In genomic region chr11:67897064-67897560, GRCm38 (mm10) we compare ENCODE assay signal across 8 mouse cellular contexts. TPM values are rescaled to one million over a fixed set of nuclear protein-coding genes. Genes with fewer than 3 reads are reported as not detected.
A peak's percentile ranks its signal among the peaks of the same experiment; 100 is the strongest.
DNase-seq lines count a peak whose midpoint lies in the region; ATAC-seq and TF ChIP-seq lines count a peak whose summit lies in the region.

No protein-coding gene starts in this region.

- peak overlapping the region; percentile 45 for H3K4me2 ChIP-seq in heart, embryonic 16.5 days (ENCODE audit: low read depth, low read length)
- H3K4me2 ChIP-seq in lung, embryonic 15.5 days, result no peak overlapping the region

- no peak for TF ChIP-seq POLR2A in ES-Bruce4 (IDR thresholded peaks at IDR 0.05; ENCODE audit: insufficient read depth, low read length)

- H3K27me3 ChIP-seq in ES-Bruce4 (ENCODE audit: control insufficient read depth, insufficient read depth, low read length, poor library complexity, severe bottlenecking), result no peaks in the 10 kb centered on the region
- no peaks in the 10 kb centered on the region for H3K27me3 ChIP-seq in heart, embryonic 16.5 days (ENCODE audit: control insufficient read depth, insufficient read depth, low read length)
- no peaks in the 10 kb centered on the region for H3K27me3 ChIP-seq in lung, embryonic 15.5 days

- DNase-seq in adrenal gland, adult (ENCODE audit: inconsistent age in 2 of 2, low spot score in 1 of 2), result peak; percentile 95 to 98
- peak; percentile 61 for DNase-seq in embryo, embryonic 11 days
- DNase-seq in kidney, postnatal 4 days, result peak; percentile 75 to 77
- peak; percentile 48 for DNase-seq in right cerebral cortex, postnatal 25 days

- peak; percentile 76 for TF ChIP-seq CTCF in ES-Bruce4 (IDR thresholded peaks at IDR 0.05; ENCODE audit: low read depth, low read length)

- no peak for TF ChIP-seq EP300 in ES-Bruce4 (IDR thresholded peaks at IDR 0.05; ENCODE audit: insufficient read depth, low read depth, low read length)

- ATAC-seq in heart, embryonic 16.5 days (replicated peaks; ENCODE audit: extremely low read depth, insufficient read depth, low FRiP score), result peak; percentile 97
- ATAC-seq in lung, embryonic 15.5 days (ENCODE audit: borderline replicate concordance, extremely low read depth, low FRiP score, low TSS enrichment), result peak; percentile 81
- ATAC-seq in activated CD4-positive, CD25-positive, alpha-beta regulatory T cell, adult 4 months, result no peak

- H3K9me3 ChIP-seq in ES-Bruce4 (replicated peaks; ENCODE audit: control insufficient read depth, insufficient read depth, low read length, poor library complexity, severe bottlenecking), result 0 out of 2 replicates have a peak, but pooled peaks cover 2% of the 10 kb centered on the region
- no peaks in the 10 kb centered on the region for H3K9me3 ChIP-seq in heart, embryonic 16.5 days (replicated peaks; ENCODE audit: control insufficient read depth, low read length)
- no peaks in the 10 kb centered on the region for H3K9me3 ChIP-seq in lung, embryonic 15.5 days

- no peak overlapping the region for H3K9ac ChIP-seq in ES-Bruce4 (ENCODE audit: low read depth, poor library complexity, severe bottlenecking)
- H3K9ac ChIP-seq in heart, embryonic 16.5 days (ENCODE audit: low read length), result no peak overlapping the region
- H3K9ac ChIP-seq in lung, embryonic 15.5 days, result no peak overlapping the region

- no peaks in the 10 kb centered on the region for H3K36me3 ChIP-seq in ES-Bruce4 (ENCODE audit: control insufficient read depth, insufficient read depth, low read length, poor library complexity, severe bottlenecking)
- H3K36me3 ChIP-seq in heart, embryonic 16.5 days (ENCODE audit: control insufficient read depth, insufficient read depth), result no peaks in the 10 kb centered on the region
- H3K36me3 ChIP-seq in lung, embryonic 15.5 days, result no peaks in the 10 kb centered on the region

- no peak overlapping the region for H3K4me3 ChIP-seq in ES-Bruce4 (ENCODE audit: low read depth, low read length)
- no peak overlapping the region for H3K4me3 ChIP-seq in heart, embryonic 16.5 days (ENCODE audit: low read length)
- no peak overlapping the region for H3K4me3 ChIP-seq in lung, embryonic 15.5 days

- no peaks in the 10 kb centered on the region for H3K4me1 ChIP-seq in ES-Bruce4 (ENCODE audit: control insufficient read depth, insufficient read depth, low read length)
- H3K4me1 ChIP-seq in heart, embryonic 16.5 days (ENCODE audit: control insufficient read depth, insufficient read depth, low read length), result peaks cover 5% of the 10 kb centered on the region
- no peaks in the 10 kb centered on the region for H3K4me1 ChIP-seq in lung, embryonic 15.5 days

- 28% methylated on average over 8 of the region's 8 CpGs for WGBS in heart, embryonic 16.5 days
- 35% methylated on average over 8 of the region's 8 CpGs for WGBS in lung, embryonic 15.5 days

- H3K27ac ChIP-seq in ES-Bruce4 (ENCODE audit: insufficient read depth, low read length), result no peak overlapping the region
- peak overlapping the region; percentile 81 for H3K27ac ChIP-seq in heart, embryonic 16.5 days (ENCODE audit: low read length)
- H3K27ac ChIP-seq in lung, embryonic 15.5 days, result no peak overlapping the region

RNA-seq across cellular contexts. Expression of gene Usp43, which starts 24.8 kb away (rescaled TPM):
- 6.7 and 10.8 TPM in 2 replicates for polyA plus RNA-seq in ES-Bruce4 (2011; ENCODE audit: insufficient read depth, insufficient read length, low read depth, missing spikeins)
- 0.88 and 1.2 TPM in 2 replicates for polyA plus RNA-seq in heart, embryonic 16.5 days (2015; fragmentation: Nextera tagmentation; extraction: Ambion mirVana)
- 3.2 and 3.7 TPM in 2 replicates for polyA plus RNA-seq in lung, embryonic 15.5 days (2015; fragmentation: Nextera tagmentation; extraction: Ambion mirVana)
- not detected for polyA plus RNA-seq in activated CD4-positive, CD25-positive, alpha-beta regulatory T cell, adult 4 months (2017; shearing (Covaris generic))
